Mouse (Mus musculus) myocyte (in vitro differentiated cells): Measurements from ENCODE around the gene Layn. TPM values are rescaled to one million over a fixed set of nuclear protein-coding genes. Genes with fewer than 3 reads are reported as not detected.
A peak's percentile ranks its signal among the peaks of the same experiment; 100 is the strongest.

ENCODE experiments used
- H3K27me3 ChIP-seq: one replicate; pipeline ENCODE4 v1.6.1; 2011; ENCODE audit not compliant: control insufficient read depth, insufficient read depth, insufficient read length
- H3K36me3 ChIP-seq: one replicate; pipeline ENCODE4 v1.6.1; 2011; ENCODE audit not compliant: control insufficient read depth, insufficient read depth
- H3K4me2 ChIP-seq: one replicate; pipeline ENCODE4 v1.6.1; 2011; ENCODE audit warnings: low read depth, control low read depth
- H3K4me3 ChIP-seq: one replicate; pipeline ENCODE4 v1.5.1; 2011; ENCODE audit warnings: mild to moderate bottlenecking, control low read depth, moderate library complexity
- H3K79me2 ChIP-seq: one replicate; pipeline ENCODE4 v1.6.1; 2011; ENCODE audit not compliant: control insufficient read depth, insufficient read depth
- H3ac ChIP-seq: one replicate; pipeline ENCODE4 v1.6.1; 2011; ENCODE audit not compliant: control insufficient read depth, insufficient read length
- CEBPB ChIP-seq: IDR thresholded peaks from 2 replicates; pipeline ENCODE4 v1.6.1; 2011; ENCODE audit warnings: mild to moderate bottlenecking, moderate library complexity; ENCODE audit not compliant: poor library complexity, insufficient read depth, severe bottlenecking
- E2F4 ChIP-seq: IDR thresholded peaks from one replicate; pipeline ENCODE4 v1.6.1; 2011; ENCODE audit warnings: mild to moderate bottlenecking, control low read depth, moderate library complexity; ENCODE audit not compliant: insufficient read depth
- MAX ChIP-seq: IDR thresholded peaks from one replicate; pipeline ENCODE4 v1.6.1; 2011; ENCODE audit warnings: low read depth, mild to moderate bottlenecking, control low read depth
- MYOD1 ChIP-seq, 3 experiments: IDR thresholded peaks; one replicate each; pipeline ENCODE4 v1.6.1; 2011; ENCODE audit warnings: control low read depth in 2 of 3, low read depth in 2 of 3, mild to moderate bottlenecking in 2 of 3, moderate library complexity in 1 of 3; ENCODE audit not compliant: insufficient read length in 2 of 3, control insufficient read depth in 1 of 3
- MYOG ChIP-seq, 3 experiments: IDR thresholded peaks; one replicate each; pipeline ENCODE4 v1.6.1; 2011; ENCODE audit warnings: control low read depth in 2 of 3, low read depth in 2 of 3, mild to moderate bottlenecking in 2 of 3; ENCODE audit not compliant: insufficient read length in 2 of 3, control insufficient read depth in 1 of 3, insufficient read depth in 1 of 3
- POLR2A ChIP-seq: IDR thresholded peaks from one replicate; pipeline ENCODE4 v1.6.1; 2011; ENCODE audit warnings: low read depth, mild to moderate bottlenecking, control low read depth, moderate library complexity; ENCODE audit not compliant: insufficient read length
- POLR2AphosphoS2 ChIP-seq: IDR thresholded peaks from one replicate; pipeline ENCODE4 v1.6.1; 2011; ENCODE audit warnings: low read depth, control low read depth; ENCODE audit not compliant: insufficient read length
- REST ChIP-seq: IDR thresholded peaks from one replicate; pipeline ENCODE4 v1.6.1; 2011; ENCODE audit warnings: mild to moderate bottlenecking, control low read depth, moderate library complexity; ENCODE audit not compliant: insufficient read depth, insufficient read length
- SRF ChIP-seq: IDR thresholded peaks from one replicate; pipeline ENCODE4 v1.6.1; 2011; ENCODE audit warnings: low read depth; ENCODE audit not compliant: control insufficient read depth, insufficient read length
- TCF12 ChIP-seq: IDR thresholded peaks from one replicate; pipeline ENCODE4 v1.6.1; 2011; ENCODE audit warnings: mild to moderate bottlenecking, control low read depth; ENCODE audit not compliant: poor library complexity, insufficient read depth, severe bottlenecking
- TCF3 ChIP-seq: IDR thresholded peaks from one replicate; pipeline ENCODE4 v1.6.1; 2011; ENCODE audit warnings: low read depth, control low read depth; ENCODE audit not compliant: insufficient read length
- USF1 ChIP-seq: IDR thresholded peaks from one replicate; pipeline ENCODE4 v1.6.1; 2011; ENCODE audit warnings: low read depth, mild to moderate bottlenecking, control low read depth, moderate library complexity
- polyA plus RNA-seq: library from polyadenylated mRNA; unstranded; fragments of >200 nt; fragmentation: generic; extraction: Trizol; gene quantifications from one replicate; pipeline ENCODE4 v1.2.1, GENCODE M21; 2012; ENCODE audit warnings: missing spikeins

Layn gene
- polyA plus RNA-seq, 1 experiment, result 18.7 TPM

- no peak overlapping the region for H3ac ChIP-seq
- no peaks in the 10 kb centered on the region for H3K79me2 ChIP-seq
- H3K27me3 ChIP-seq, result no peaks in the 10 kb centered on the region
- peaks cover 9% of the 10 kb centered on the region for H3K36me3 ChIP-seq
- peak overlapping the region; percentile 47 for H3K4me2 ChIP-seq
- H3K4me3 ChIP-seq, result no peak overlapping the region
- no peak for TF ChIP-seq SRF
- TF ChIP-seq MYOD1 (IDR thresholded peaks at IDR 0.05; ENCODE audit: control insufficient read depth in 1 of 3, insufficient read length in 2 of 3, low read depth in 2 of 3), result no peak
- TF ChIP-seq REST, result no peak
- TF ChIP-seq E2F4, result no peak
Measured at GRCm38 (mm10) chr9:51056360-51057324, 20.3 kb downstream of the Layn start.

- H3K4me3 ChIP-seq, result no peak overlapping the region
- no peak overlapping the region for H3ac ChIP-seq
- H3K36me3 ChIP-seq, result peaks cover 5% of the 10 kb centered on the region
- H3K79me2 ChIP-seq, result no peaks in the 10 kb centered on the region
- no peak overlapping the region for H3K4me2 ChIP-seq
- no peak for TF ChIP-seq TCF12
- no peak for TF ChIP-seq MYOG (IDR thresholded peaks at IDR 0.05; ENCODE audit: control insufficient read depth in 1 of 3, insufficient read depth in 1 of 3, insufficient read length in 2 of 3, low read depth in 2 of 3)
- no peak for TF ChIP-seq POLR2A
- TF ChIP-seq REST, result no peak
- no peak for TF ChIP-seq MAX
- no peak for TF ChIP-seq USF1
- no peak for TF ChIP-seq CEBPB
- no peak for TF ChIP-seq TCF3
- TF ChIP-seq E2F4, result no peak
- TF ChIP-seq MYOD1 (IDR thresholded peaks at IDR 0.05; ENCODE audit: control insufficient read depth in 1 of 3, insufficient read length in 2 of 3, low read depth in 2 of 3), result no peak
- TF ChIP-seq SRF, result no peak
- no peak for TF ChIP-seq POLR2AphosphoS2
- H3K27me3 ChIP-seq, result no peaks in the 10 kb centered on the region
Measured at GRCm38 (mm10) chr9:51052180-51052579, 24.7 kb downstream of the Layn start.

GRCm38 (mm10) chr9:51042136-51042535 is 34.8 kb downstream of the Layn start:
- Histone ChIP-seq H3K4me3 (no peak overlapping the region), H3K36me3 (no peaks in the 10 kb centered on the region), H3K27me3 (no peaks in the 10 kb centered on the region), H3K79me2 (no peaks in the 10 kb centered on the region), H3ac (no peak overlapping the region), H3K4me2 (peak overlapping the region; percentile 49)
- TF ChIP-seq POLR2AphosphoS2, result no peak
- TF ChIP-seq TCF3, result no peak
- no peak for TF ChIP-seq CEBPB
- no peak for TF ChIP-seq REST
- no peak for TF ChIP-seq E2F4
- no peak for TF ChIP-seq TCF12
- TF ChIP-seq MYOG (IDR thresholded peaks at IDR 0.05; ENCODE audit: control insufficient read depth in 1 of 3, insufficient read depth in 1 of 3, insufficient read length in 2 of 3, low read depth in 2 of 3), result no peak

GRCm38 (mm10) chr9:51041491-51041980 is 35.4 kb downstream of the Layn start:
- Histone ChIP-seq H3K79me2 (no peaks in the 10 kb centered on the region), H3K27me3 (no peaks in the 10 kb centered on the region), H3K4me2 (no peak overlapping the region), H3K4me3 (no peak overlapping the region), H3ac (no peak overlapping the region), H3K36me3 (no peaks in the 10 kb centered on the region)
- TF ChIP-seq TCF3, result no peak

GRCm38 (mm10) chr9:51032785-51033529 is 43.9 kb downstream of the Layn start:
- no peak overlapping the region for H3ac ChIP-seq
- H3K27me3 ChIP-seq, result no peaks in the 10 kb centered on the region
- H3K4me2 ChIP-seq, result no peak overlapping the region
- no peak overlapping the region for H3K4me3 ChIP-seq
- no peaks in the 10 kb centered on the region for H3K79me2 ChIP-seq
- H3K36me3 ChIP-seq, result no peaks in the 10 kb centered on the region
- TF ChIP-seq REST, result no peak
- TF ChIP-seq TCF3, result no peak
- TF ChIP-seq POLR2A, result no peak
- TF ChIP-seq CEBPB, result no peak
- no peak for TF ChIP-seq TCF12
- TF ChIP-seq MAX, result no peak
- TF ChIP-seq MYOG (IDR thresholded peaks at IDR 0.05; ENCODE audit: control insufficient read depth in 1 of 3, insufficient read depth in 1 of 3, insufficient read length in 2 of 3, low read depth in 2 of 3), result no peak
- no peak for TF ChIP-seq SRF
- TF ChIP-seq MYOD1 (IDR thresholded peaks at IDR 0.05; ENCODE audit: control insufficient read depth in 1 of 3, insufficient read length in 2 of 3, low read depth in 2 of 3), result no peak
- TF ChIP-seq USF1, result no peak
- TF ChIP-seq E2F4, result no peak
- TF ChIP-seq POLR2AphosphoS2, result no peak
